Mouse (Mus musculus) midbrain, embryonic 16.5 days (tissue): ENCODE results near the gene Sap18b. TPM values are rescaled to one million over a fixed set of nuclear protein-coding genes. Genes with fewer than 3 reads are reported as not detected.

Experiments
- polyA plus RNA-seq: library from polyadenylated mRNA; unstranded; fragments of >200 nt; fragmentation: Nextera tagmentation; extraction: Ambion mirVana; gene quantifications from 2 replicates; pipeline ENCODE4 v1.2.1, GENCODE M21; 2015

Gene Sap18b
- polyA plus RNA-seq, 1 experiment from 2014 or later: 209 TPM

Other genes with a start within 250 kb of the Sap18b start
- not detected in 2 replicates for gene Prss54, start 249.0 kb upstream of the Sap18b start, polyA plus RNA-seq
- 6.1 and 8.1 TPM in 2 replicates for gene Gins3, start 191.9 kb upstream of the Sap18b start, polyA plus RNA-seq
- 394 and 511 TPM in 2 replicates for gene Ndrg4, start 148.4 kb upstream of the Sap18b start, polyA plus RNA-seq
- gene Setd6, start 109.5 kb upstream of the Sap18b start, polyA plus RNA-seq: 34.3 TPM in 2 replicates
- gene Cnot1, start 17.9 kb upstream of the Sap18b start, polyA plus RNA-seq: 41.2 and 47.1 TPM in 2 replicates
- gene Slc38a7, start 28.2 kb downstream of the Sap18b start, polyA plus RNA-seq: 29.1 and 30.3 TPM in 2 replicates
- gene Got2, start 63.2 kb downstream of the Sap18b start, polyA plus RNA-seq: 217 and 228 TPM in 2 replicates